Comparison of ENCODE assay signal across 14 mouse cellular contexts in the genomic region with DNA sequence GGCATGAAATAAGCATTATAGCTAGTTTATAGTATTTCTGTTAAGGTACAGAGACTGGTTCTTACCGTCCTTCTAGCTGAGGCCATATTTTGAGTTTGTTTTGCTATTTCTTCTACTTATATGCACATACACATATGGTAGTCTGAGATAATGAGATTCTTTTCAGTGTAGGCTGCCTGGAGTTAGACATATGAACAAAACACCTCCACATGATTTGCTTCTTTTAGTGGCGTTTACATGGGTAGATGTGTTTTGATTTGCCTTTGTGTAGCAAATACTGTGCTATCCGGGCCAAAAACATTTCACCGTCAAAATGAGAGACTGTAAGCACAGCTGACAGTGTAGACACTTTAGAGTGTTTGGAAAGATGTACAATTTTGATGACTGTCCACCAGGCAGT.
"Had no signal": no experiment of that assay in that cellular context is flagged by ENCODE, and none has a peak within 500 bp of the region (broad histone marks: within the 10 kb centered on the region; RNA-seq: fewer than 3 reads in every experiment).

No protein-coding gene starts in this region.

- H3K27ac ChIP-seq: limb, embryonic 12.5 days; limb, embryonic 15.5 days; liver, embryonic 14.5 days; macrophage had no signal

- H3K36me3 ChIP-seq: limb, embryonic 12.5 days; limb, embryonic 15.5 days had no signal

- H3K4me2 ChIP-seq: limb, embryonic 12.5 days; limb, embryonic 15.5 days; liver, embryonic 11.5 days; lung, embryonic 14.5 days had no signal

- H3K4me1 ChIP-seq: limb, embryonic 12.5 days; limb, embryonic 15.5 days had no signal

- H3K9me3 ChIP-seq: limb, embryonic 12.5 days; limb, embryonic 15.5 days had no signal

- H3K27me3 ChIP-seq: limb, embryonic 12.5 days; limb, embryonic 15.5 days had no signal

- DNase-seq: kidney, postnatal 14 days; kidney, postnatal 4 days; left cerebral cortex, postnatal 4 days; liver, postnatal 0 days; lung, embryonic 14.5 days; midbrain, embryonic 14.5 days; thymus, adult 18-20 months; thymus, postnatal 36 days had no signal

- H3K4me3 ChIP-seq: limb, embryonic 12.5 days; limb, embryonic 15.5 days had no signal

- H3K9ac ChIP-seq: limb, embryonic 12.5 days; limb, embryonic 15.5 days; liver, embryonic 14.5 days; liver, postnatal 0 days; lung, embryonic 14.5 days had no signal

- ATAC-seq: liver, postnatal 0 days; lung, postnatal 0 days had no signal
